Mouse (Mus musculus): ENCODE measurements around the gene Gnai2. TPM values are rescaled to one million over a fixed set of nuclear protein-coding genes. Genes with fewer than 3 reads are reported as not detected.

Gene Gnai2
- polyA plus RNA-seq (2014; fragmentation: Illumina TruSeq; extraction: RNeasy Lipid Tissue Mini Kit (QIAGEN cat#74804); ENCODE audit: low read depth, low replicate concordance): 183 TPM

DNA sequence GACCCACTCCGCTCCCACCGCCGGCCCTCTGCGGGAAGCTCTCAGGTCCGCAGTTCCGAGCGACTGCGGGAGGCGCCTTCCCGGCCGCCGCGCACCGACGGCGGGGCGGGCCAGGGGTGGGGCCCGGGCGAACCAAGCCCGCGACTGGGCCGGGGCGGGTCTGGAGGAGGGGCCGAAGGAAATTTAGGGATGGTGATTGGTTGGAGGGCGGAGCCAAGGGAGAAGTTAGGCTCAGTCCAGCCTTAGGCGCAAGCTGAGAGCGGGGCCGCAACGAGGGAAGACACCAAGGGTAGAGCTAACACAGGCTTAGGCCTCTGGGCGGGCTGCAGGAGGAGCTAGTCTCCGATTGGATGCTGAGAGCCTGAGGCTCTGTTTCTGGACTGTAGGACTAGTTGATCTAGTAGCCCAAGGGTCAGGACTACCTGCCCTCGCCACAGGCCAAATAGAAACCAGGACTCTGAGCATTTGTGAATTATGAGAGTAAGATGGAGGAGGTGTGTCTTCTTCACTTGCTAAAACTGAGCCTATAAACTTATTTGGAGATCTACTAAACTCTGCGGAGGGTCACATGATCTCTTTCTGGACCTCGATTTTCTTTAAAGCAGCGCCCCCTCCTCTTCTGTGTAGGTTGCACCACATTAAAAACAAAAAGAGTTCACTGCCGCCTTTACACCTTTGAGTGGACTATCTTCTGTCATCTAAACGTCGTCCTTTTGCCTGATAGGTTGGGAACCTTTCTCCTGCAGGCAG, at the start of gene Gnai2:
Gene Gnai2, minus strand, starts transcription at position 89 of the 750 bp plus-strand sequence.

DNA sequence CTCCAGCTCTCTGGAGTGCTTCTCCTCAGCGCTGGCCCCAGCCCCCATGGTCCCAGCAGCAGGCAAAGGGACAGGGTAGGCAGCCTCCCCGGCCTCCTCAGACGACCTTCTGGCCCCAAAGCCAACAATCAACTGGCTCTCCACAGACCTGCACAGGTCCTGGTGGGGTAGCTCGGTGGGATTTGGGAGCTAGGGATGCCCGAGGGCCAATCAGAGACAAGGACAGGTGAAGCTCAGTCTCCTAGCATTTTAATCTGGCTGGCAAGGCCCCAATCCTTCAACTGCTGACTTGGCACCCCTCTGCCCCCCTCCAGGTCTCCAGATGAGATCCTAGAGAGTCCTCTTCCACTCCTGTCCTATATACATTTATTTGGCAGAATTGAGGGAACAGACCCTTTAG, 44.3 kb upstream of the Gnai2 start, which contains the start of gene Gnat1:
Gene Gnat1, minus strand, starts transcription at position 212 of the 400 bp plus-strand sequence.

DNA sequence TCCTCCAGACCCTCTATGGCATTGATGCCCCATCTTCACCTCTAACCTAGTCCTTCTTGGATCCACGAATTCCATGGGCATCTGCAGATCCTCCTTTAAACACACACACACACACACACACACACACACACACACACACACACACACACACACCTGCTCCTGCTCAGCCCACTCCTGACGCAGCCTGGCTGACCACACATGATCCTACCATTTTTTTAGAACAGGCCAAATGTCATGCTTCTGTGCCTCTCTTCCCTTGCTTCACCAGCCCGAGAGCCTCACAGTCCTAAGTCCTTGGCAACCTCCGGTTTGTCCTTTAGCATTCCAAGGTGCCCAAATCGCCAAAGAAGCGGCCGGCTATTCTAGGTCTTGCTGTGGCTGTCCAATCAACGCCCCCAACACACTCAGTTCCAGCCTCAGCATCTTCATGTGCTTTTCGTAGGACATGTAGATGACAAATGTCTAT, 34.3 kb upstream of the Gnai2 start, which contains the start of gene Slc38a3:
Gene Slc38a3, minus strand, starts transcription at position 51 of the 466 bp plus-strand sequence.

DNA sequence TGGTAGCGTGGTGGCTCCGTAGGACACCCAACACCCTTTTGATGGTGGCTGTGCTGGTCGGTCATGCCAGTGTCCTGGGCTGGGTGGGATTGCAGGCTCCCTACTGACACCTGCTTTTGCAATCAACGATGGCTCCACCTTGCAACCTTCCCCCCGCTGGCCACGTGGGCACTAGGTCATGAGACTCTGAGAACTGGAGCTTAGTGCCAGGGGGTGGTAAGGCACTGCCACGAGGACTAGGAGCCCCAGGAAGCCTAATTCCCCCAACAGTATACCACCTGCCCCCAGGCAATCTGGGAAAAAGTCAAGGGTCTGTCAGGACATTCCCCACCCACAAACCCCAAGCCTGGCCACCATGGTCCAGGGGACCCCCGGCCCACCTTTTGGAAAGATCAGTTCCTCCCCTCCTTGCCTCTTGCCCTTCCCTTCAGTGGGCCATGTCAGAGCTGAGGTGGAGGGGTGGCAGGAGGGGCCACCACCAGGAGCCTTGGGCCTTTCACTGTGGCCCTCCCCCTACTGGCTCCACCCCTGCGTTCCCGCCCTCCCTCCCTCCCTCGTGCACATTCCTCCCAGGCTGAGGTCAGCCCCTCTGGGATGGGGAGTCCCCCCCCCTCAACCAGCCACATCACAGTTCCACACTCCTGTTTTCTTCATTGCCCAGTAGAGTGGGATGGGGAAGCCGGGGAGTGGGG, 26.3 kb downstream of the Gnai2 start, which contains the start of gene Sema3b:
Gene Sema3b, minus strand, starts transcription at position 489 of the 692 bp plus-strand sequence.

DNA sequence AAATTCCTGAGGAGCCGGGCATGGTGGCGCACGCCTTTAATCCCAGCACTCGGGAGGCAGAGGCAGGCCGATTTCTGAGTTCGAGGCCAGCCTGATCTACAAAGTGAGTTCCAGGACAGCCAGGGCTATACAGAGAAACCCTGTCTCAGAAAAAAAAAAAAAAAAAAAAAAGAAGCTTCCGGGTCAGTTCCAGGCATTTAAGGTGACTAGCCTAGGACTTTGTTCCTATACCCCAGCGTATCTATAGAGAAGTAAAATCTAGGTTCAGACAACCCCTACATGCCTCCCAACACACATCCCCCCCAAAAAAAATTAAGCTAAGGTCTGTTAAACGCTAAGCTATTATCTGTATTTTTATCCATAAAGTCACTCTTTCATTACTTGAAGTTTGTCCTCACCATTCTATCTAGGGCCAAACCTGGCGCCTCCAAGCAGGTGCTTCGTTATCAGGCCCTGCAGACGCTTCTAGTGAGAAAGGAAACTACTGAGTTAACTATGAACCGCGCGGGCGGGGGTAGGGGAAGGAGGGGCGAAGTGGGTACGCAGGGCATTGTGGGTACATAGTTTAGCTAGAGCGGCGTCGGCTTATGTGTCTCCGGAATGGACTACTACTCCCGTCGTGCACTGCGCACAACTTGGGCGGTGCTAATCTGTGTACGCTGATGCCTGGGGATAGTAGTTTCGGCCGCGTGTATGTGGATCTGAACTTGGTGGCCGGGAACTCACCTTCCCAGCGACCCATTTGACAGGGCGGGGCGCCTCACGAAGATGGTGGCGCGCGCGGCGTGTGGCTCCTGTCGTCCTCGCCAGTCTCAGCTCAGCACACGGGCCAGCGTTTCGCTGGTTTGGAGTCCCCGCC, 48.0 kb downstream of the Gnai2 start, which contains the start of gene Ifrd2:
Gene Ifrd2, plus strand, starts transcription at position 669 of the 859 bp plus-strand sequence.

DNA sequence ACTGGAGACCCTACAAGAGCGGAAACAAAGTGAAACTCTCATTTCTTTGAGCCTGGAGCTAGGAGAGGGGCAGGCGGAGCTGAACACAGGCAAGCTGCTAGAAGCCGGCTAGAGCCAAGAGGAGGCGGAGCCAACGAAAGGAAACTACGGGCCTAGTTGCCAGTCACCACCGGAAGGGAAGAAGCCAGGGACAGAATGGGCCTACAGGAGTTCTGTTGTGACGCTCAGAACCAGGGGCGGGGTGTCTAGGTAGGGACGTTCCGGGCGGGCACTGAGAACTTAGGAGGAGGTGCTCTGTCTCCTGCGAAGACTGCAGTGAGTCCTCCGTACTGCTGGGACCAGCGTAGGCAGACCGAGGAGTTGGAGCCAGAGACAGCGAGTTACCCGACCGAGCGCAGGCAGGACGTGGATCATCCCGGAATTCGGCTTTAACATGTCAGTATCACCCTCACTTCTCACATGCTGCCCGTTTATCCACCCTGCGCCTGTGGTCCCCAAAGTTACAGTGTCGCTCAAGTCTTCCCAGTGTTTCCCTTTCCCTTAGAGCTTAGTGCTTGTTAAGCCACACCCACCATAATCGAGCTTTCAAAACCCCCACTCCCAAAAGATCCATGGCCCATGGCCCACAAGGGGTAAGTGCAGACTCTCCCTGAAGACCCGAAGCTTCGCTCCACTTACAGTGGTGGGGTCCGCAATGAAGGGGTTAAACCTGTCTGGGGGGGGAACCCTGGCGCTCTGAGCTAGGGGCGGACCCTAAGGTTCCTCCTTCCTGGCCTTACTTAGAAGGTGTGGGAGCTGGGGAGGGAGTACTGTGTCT, 54.5 kb downstream of the Gnai2 start, which contains the start of gene Hyal3:
Gene Hyal3, plus strand, starts transcription at position 318 of the 817 bp plus-strand sequence.

DNA sequence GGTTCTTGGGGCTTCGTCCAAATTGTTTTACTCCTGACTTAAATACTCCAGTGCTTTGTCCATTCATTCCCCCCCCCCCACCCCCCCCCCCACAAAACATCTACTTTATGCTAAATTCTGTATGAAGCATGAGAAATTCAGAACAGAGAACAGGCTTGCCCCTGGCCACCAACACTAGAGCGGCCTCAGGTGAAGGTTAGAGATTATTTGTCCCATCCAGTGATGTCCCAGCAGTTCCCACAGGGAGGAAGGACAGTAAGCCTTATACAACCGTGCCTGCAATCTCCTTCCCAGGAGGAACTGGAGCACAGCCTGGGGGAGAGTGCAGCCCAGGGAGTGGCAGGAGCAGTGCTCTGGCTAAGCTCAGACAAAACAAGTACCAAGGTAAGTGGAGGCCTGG, 56.6 kb downstream of the Gnai2 start, which contains the start of gene Naa80:
Gene Naa80, plus strand, starts transcription at position 301 of the 400 bp plus-strand sequence.

DNA sequence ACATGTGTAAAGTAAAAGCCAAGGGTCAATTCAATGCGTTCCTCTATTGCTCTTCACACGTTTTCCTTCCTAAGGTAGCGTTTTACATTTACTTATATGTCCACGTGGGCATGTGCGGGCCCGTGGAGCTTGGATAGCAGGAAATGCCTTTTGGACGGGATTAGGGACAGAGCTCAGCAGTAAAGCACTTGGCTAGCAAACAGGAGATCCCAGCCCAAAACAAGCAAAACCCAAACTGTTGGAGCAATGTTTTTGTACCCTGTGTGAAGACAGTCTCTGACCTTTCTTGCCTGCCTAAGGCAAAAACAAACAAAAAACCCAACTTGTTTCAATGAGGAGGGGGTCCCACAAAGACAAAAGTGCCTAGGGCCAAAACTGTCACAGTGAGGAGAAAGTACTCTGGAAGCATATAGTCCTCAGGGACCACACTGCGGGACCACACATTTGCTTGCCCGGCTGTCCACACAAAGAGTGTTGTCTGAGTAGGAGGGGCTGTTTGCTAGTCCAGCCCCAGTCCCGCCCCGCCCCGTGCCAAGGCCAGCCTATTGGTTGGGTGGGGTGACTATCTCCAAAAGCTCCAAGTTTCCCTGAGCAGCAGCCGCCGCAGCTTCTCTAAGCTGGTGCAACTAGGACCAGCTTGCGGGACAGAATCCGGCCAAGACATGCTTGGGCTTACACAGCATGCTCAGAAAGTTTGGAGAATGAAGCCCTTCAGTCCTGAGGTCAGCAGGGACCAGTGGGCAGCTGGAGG, 58.6 kb downstream of the Gnai2 start, which contains the start of gene Hyal1:
Gene Hyal1, plus strand, starts transcription at position 571 of the 751 bp plus-strand sequence.

DNA sequence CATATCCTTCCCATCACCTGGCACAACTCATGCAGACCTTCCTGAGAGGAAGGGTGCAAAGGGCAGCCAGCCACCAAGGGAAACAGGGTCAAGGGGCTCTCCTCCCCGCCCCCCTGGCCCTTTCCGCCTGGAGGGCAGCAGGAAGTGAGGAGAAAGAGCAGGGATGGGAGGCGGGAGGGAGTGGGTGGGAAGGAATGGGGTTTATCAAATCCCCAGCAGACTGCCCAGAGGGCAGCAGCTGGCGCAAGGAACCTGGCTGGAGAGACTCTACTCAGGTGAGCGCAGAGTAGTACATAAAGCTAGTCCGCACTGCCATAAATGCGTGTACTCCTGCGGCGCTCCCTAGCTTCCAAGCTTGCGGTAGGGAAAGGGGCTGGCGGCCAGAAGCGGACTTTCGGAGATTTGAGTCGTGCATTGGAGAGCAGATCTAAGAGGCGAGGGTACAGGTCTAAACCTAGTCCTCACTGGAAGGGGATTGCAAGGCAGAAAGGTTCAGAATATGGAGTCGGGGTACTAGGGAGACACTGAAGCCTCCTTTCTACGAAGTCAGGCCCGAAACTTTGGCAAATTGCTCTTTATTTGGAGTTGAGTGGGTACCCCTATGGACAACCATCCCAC, 67.4 kb downstream of the Gnai2 start, which contains the start of gene Hyal2:
Gene Hyal2, plus strand, starts transcription at position 244 of the 618 bp plus-strand sequence.

Other genes starting within 250 kb of the Gnai2 start
- 6.0 TPM for gene Cacna2d2, start 235.8 kb downstream of the Gnai2 start, polyA plus RNA-seq (2014; fragmentation: Illumina TruSeq; extraction: RNeasy Lipid Tissue Mini Kit (QIAGEN cat#74804); ENCODE audit: low read depth, low replicate concordance)
- 20.9 TPM for gene Tmem115, start 101.4 kb downstream of the Gnai2 start, polyA plus RNA-seq (2014; fragmentation: Illumina TruSeq; extraction: RNeasy Lipid Tissue Mini Kit (QIAGEN cat#74804); ENCODE audit: low read depth, low replicate concordance)
- gene Cyb561d2, start 93.2 kb downstream of the Gnai2 start, polyA plus RNA-seq (2014; fragmentation: Illumina TruSeq; extraction: RNeasy Lipid Tissue Mini Kit (QIAGEN cat#74804); ENCODE audit: low read depth, low replicate concordance): 5.5 TPM
- 25.1 TPM for gene Nprl2, start 93.1 kb downstream of the Gnai2 start, polyA plus RNA-seq (2014; fragmentation: Illumina TruSeq; extraction: RNeasy Lipid Tissue Mini Kit (QIAGEN cat#74804); ENCODE audit: low read depth, low replicate concordance)
- gene Zmynd10, start 88.1 kb downstream of the Gnai2 start, polyA plus RNA-seq (2014; fragmentation: Illumina TruSeq; extraction: RNeasy Lipid Tissue Mini Kit (QIAGEN cat#74804); ENCODE audit: low read depth, low replicate concordance): not detected
- 20.7 TPM for gene Rassf1, start 83.8 kb downstream of the Gnai2 start, polyA plus RNA-seq (2014; fragmentation: Illumina TruSeq; extraction: RNeasy Lipid Tissue Mini Kit (QIAGEN cat#74804); ENCODE audit: low read depth, low replicate concordance)
- gene Tusc2, start 72.1 kb downstream of the Gnai2 start, polyA plus RNA-seq (2014; fragmentation: Illumina TruSeq; extraction: RNeasy Lipid Tissue Mini Kit (QIAGEN cat#74804); ENCODE audit: low read depth, low replicate concordance): 38.5 TPM
- gene Hyal2, start 67.4 kb downstream of the Gnai2 start, polyA plus RNA-seq (2014; fragmentation: Illumina TruSeq; extraction: RNeasy Lipid Tissue Mini Kit (QIAGEN cat#74804); ENCODE audit: low read depth, low replicate concordance): 36.4 TPM
- gene Hyal1, start 58.4 kb downstream of the Gnai2 start, polyA plus RNA-seq (2014; fragmentation: Illumina TruSeq; extraction: RNeasy Lipid Tissue Mini Kit (QIAGEN cat#74804); ENCODE audit: low read depth, low replicate concordance): 9.7 TPM
- 22.3 TPM for gene Naa80, start 56.5 kb downstream of the Gnai2 start, polyA plus RNA-seq (2014; fragmentation: Illumina TruSeq; extraction: RNeasy Lipid Tissue Mini Kit (QIAGEN cat#74804); ENCODE audit: low read depth, low replicate concordance)
- gene Hyal3, start 54.5 kb downstream of the Gnai2 start, polyA plus RNA-seq (2014; fragmentation: Illumina TruSeq; extraction: RNeasy Lipid Tissue Mini Kit (QIAGEN cat#74804); ENCODE audit: low read depth, low replicate concordance): not detected
- gene Ifrd2, start 47.7 kb downstream of the Gnai2 start, polyA plus RNA-seq (2014; fragmentation: Illumina TruSeq; extraction: RNeasy Lipid Tissue Mini Kit (QIAGEN cat#74804); ENCODE audit: low read depth, low replicate concordance): 39.4 TPM
- gene Sema3b, start 26.1 kb downstream of the Gnai2 start, polyA plus RNA-seq (2014; fragmentation: Illumina TruSeq; extraction: RNeasy Lipid Tissue Mini Kit (QIAGEN cat#74804); ENCODE audit: low read depth, low replicate concordance): 26.6 TPM
- gene Slc38a3, start 34.2 kb upstream of the Gnai2 start, polyA plus RNA-seq (2014; fragmentation: Illumina TruSeq; extraction: RNeasy Lipid Tissue Mini Kit (QIAGEN cat#74804); ENCODE audit: low read depth, low replicate concordance): 119 TPM
- not detected for gene Gnat1, start 44.3 kb upstream of the Gnai2 start, polyA plus RNA-seq (2014; fragmentation: Illumina TruSeq; extraction: RNeasy Lipid Tissue Mini Kit (QIAGEN cat#74804); ENCODE audit: low read depth, low replicate concordance)
- gene Sema3f, start 75.1 kb upstream of the Gnai2 start, polyA plus RNA-seq (2014; fragmentation: Illumina TruSeq; extraction: RNeasy Lipid Tissue Mini Kit (QIAGEN cat#74804); ENCODE audit: low read depth, low replicate concordance): 15.1 TPM
- 79.8 TPM for gene Rbm5, start 135.6 kb upstream of the Gnai2 start, polyA plus RNA-seq (2014; fragmentation: Illumina TruSeq; extraction: RNeasy Lipid Tissue Mini Kit (QIAGEN cat#74804); ENCODE audit: low read depth, low replicate concordance)
- gene Rbm6, start 237.9 kb upstream of the Gnai2 start, polyA plus RNA-seq (2014; fragmentation: Illumina TruSeq; extraction: RNeasy Lipid Tissue Mini Kit (QIAGEN cat#74804); ENCODE audit: low read depth, low replicate concordance): 43.5 TPM